In the genomic region with DNA sequence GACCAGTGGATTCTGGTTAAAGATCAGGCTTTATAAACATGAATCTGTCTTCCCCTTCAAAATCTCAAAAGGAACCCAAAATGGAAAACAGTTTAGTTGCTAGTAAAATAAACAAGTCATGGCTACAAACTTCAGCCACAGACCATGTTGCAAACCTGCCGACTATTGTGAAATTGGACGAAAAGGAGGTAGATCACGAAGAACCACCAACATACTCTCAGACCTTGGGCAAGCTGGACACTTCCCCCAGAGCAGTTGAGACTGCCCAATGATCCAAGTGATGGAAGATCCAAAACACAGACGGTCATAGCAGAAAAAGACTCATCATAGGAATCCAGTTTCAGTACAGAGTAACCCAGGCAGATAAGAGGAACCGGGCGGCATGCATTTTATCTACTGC, we compare ENCODE assay signal across 27 mouse cellular contexts.
DNase-seq lines count a peak whose midpoint lies in the region; ATAC-seq and TF ChIP-seq lines count a peak whose summit lies in the region.
"Had no signal": no experiment of that assay in that cellular context is flagged by ENCODE, and none has a peak within 500 bp of the region (broad histone marks: within the 10 kb centered on the region; RNA-seq: fewer than 3 reads in every experiment).

No protein-coding gene starts in this region.

- WGBS in midbrain, embryonic 13.5 days = 94% methylated on average over 6 of the region's 6 CpGs
- WGBS in heart, adult 2 months = 86% methylated on average over 6 of the region's 6 CpGs

- TF ChIP-seq EP300 in heart, adult 2 months (IDR thresholded peaks at IDR 0.05; ENCODE audit: insufficient read depth, low read depth, low read length) = no peak

- H3K9me3 ChIP-seq in midbrain, embryonic 13.5 days = no peaks in the 10 kb centered on the region
- H3K9me3 ChIP-seq: forebrain, embryonic 10.5 days; forebrain, embryonic 13.5 days; heart, embryonic 10.5 days; heart, embryonic 13.5 days had no signal

- TF ChIP-seq CTCF in heart, adult 2 months (IDR thresholded peaks at IDR 0.05) = no peak

- no peak overlapping the region for H3K27ac ChIP-seq in midbrain, embryonic 13.5 days
- H3K27ac ChIP-seq in heart, adult 2 months = no peak overlapping the region
- H3K27ac ChIP-seq: forebrain, embryonic 10.5 days; forebrain, embryonic 13.5 days; gastrocnemius, adult 2 months; heart, embryonic 13.5 days; hindbrain, embryonic 14.5 days had no signal

- no peaks in the 10 kb centered on the region for H3K27me3 ChIP-seq in midbrain, embryonic 13.5 days
- H3K27me3 ChIP-seq in heart, adult 2 months (ENCODE audit: control insufficient read depth, insufficient read depth, low read length) = no peaks in the 10 kb centered on the region
- H3K27me3 ChIP-seq: CH12.LX; forebrain, embryonic 13.5 days; heart, embryonic 13.5 days had no signal

- H3K4me2 ChIP-seq in midbrain, embryonic 13.5 days (replicated peaks) = no peak overlapping the region
- H3K4me2 ChIP-seq: forebrain, embryonic 13.5 days; heart, embryonic 13.5 days; hindbrain, embryonic 14.5 days had no signal

- H3K79me2 ChIP-seq in heart, adult 2 months (replicated peaks; ENCODE audit: control insufficient read depth, insufficient read depth, low read length) = no peaks in the 10 kb centered on the region

- no peaks in the 10 kb centered on the region for H3K4me1 ChIP-seq in midbrain, embryonic 13.5 days (replicated peaks)
- H3K4me1 ChIP-seq in heart, adult 2 months (ENCODE audit: control insufficient read depth, insufficient read depth, low read length) = peaks cover 4% of the 10 kb centered on the region
- H3K4me1 ChIP-seq: forebrain, embryonic 13.5 days had no signal

- peak; percentile 64 for ATAC-seq in megakaryocyte, adult 5-6 weeks (ENCODE audit: poor library complexity, severe bottlenecking)
- 0 out of 2 replicates have a peak, but pooled peaks have one; percentile 44 for ATAC-seq in neutrophil, adult 5-6 weeks (ENCODE audit: extremely low read depth, insufficient number of reproducible peaks, low FRiP score, poor library complexity, severe bottlenecking)
- no peak for ATAC-seq in midbrain, embryonic 13.5 days
- ATAC-seq: forebrain, embryonic 13.5 days; forebrain, postnatal 0 days had no signal

- no peak overlapping the region for H3K9ac ChIP-seq in midbrain, embryonic 13.5 days (replicated peaks)
- H3K9ac ChIP-seq in heart, adult 2 months (ENCODE audit: low read depth, low read length) = no peak overlapping the region
- H3K9ac ChIP-seq: forebrain, embryonic 13.5 days; forebrain, postnatal 0 days; heart, embryonic 13.5 days; hindbrain, embryonic 14.5 days had no signal

- peak; percentile 54 for DNase-seq in lung, postnatal 36 days
- no peak for DNase-seq in lung, postnatal 10 days
- DNase-seq in NIH3T3 (ENCODE audit: low read depth) = peak; percentile 49
- no peak for DNase-seq in kidney, postnatal 36 days
- no peak for DNase-seq in heart, adult 2 months
- DNase-seq: adrenal gland, adult 8-10 months; adrenal gland, postnatal 25 days; B cell, adult 2 months; cerebellum, adult 18-20 months; cerebellum, adult 9-10 months; cerebellum, postnatal 14 days; forebrain, postnatal 0 days; gastrocnemius, adult 2 months; gastrocnemius, postnatal 14 days; heart, adult 18-20 months; heart, postnatal 14 days; heart, postnatal 4 days had no signal

- H3K4me3 ChIP-seq in midbrain, embryonic 13.5 days (replicated peaks) = no peak overlapping the region
- no peak overlapping the region for H3K4me3 ChIP-seq in heart, adult 2 months
- H3K4me3 ChIP-seq: forebrain, embryonic 10.5 days; forebrain, embryonic 13.5 days; gastrocnemius, adult 2 months; heart, embryonic 10.5 days; heart, embryonic 13.5 days had no signal

- no peak for TF ChIP-seq POLR2A in heart, adult 2 months (IDR thresholded peaks at IDR 0.05; ENCODE audit: insufficient read depth, low read depth, low read length)

- no peaks in the 10 kb centered on the region for H3K36me3 ChIP-seq in midbrain, embryonic 13.5 days
- H3K36me3 ChIP-seq in heart, adult 2 months (ENCODE audit: control insufficient read depth, insufficient read depth, low read length) = peaks cover 3% of the 10 kb centered on the region; the same call in 1 of the 2 replicates
- H3K36me3 ChIP-seq: forebrain, embryonic 10.5 days; G1E; heart, embryonic 13.5 days had no signal

- intact Hi-C loops in heart, adult 2 months (cut with DNase I) = no loop called here

Comparison
In these comparisons a context has a peak if more than half of its experiments do, and no peak if none do; other contexts are left out.
1. DNase-seq: peak in lung, postnatal 36 days (single experiment) and NIH3T3 (single experiment); none in lung, postnatal 10 days (single experiment), kidney, postnatal 36 days (0 of 2) and heart, adult 2 months (0 of 2).